Mouse (Mus musculus): Measurements from ENCODE around the gene Glyr1. TPM values are rescaled to one million over a fixed set of nuclear protein-coding genes. Genes with fewer than 3 reads are reported as not detected.

Gene Glyr1
- total RNA-seq (2021) = 100 to 1,000 TPM; 139 to 149 TPM
- long read RNA-seq, experiment 1, transcript Glyr1-201 (16 exons, 3,280 nt) = major isoform, 65 of 194 reads
- long read RNA-seq, experiment 1, transcript Glyr1-202 (16 exons, 3,292 nt) = minor isoform, 60 of 194 reads
- long read RNA-seq, experiment 1, partial matches to known transcripts = 24 of 194 reads
- long read RNA-seq, experiment 1, other reads (novel, unspliced or antisense) = 43 of 194 reads
- long read RNA-seq, experiment 2, transcript Glyr1-201 (16 exons, 3,280 nt) = minor isoform, 41 of 144 reads
- long read RNA-seq, experiment 2, transcript Glyr1-202 (16 exons, 3,292 nt) = major isoform, 69 of 144 reads
- long read RNA-seq, experiment 2, partial matches to known transcripts = 15 of 144 reads
- long read RNA-seq, experiment 2, other reads (novel, unspliced or antisense) = 19 of 144 reads

- DNase-seq (ENCODE audit: low spot score in 2 of 2) = peak; percentile 99 to 100
Observed at GRCm38 (mm10) chr16:5049774-5050234, at the start of gene Glyr1, which contains the start of gene Ubn1. Glyr1 (minus strand) TSS chr16:5049863. Ubn1 (plus strand) TSS chr16:5050057.

DNA sequence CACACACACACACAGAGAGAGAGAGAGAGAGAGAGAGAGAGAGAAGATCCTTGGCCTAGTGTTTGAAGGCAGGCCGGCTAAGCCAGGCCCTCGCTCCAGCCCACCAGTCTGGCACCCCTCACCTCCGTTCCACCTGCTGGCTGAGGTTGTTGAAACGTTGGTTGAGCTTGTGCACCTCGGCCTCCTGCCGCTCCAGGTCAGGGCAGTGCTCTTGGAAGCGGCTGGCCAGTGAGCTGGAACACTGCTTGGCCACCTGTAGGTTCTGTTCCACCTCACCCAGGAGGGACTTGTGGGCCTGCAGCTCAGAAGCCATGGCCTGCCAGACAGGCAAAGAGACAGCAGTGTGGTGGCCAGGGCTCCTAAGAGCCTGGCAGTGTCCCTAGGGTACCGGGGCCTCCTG is 46.8 kb upstream of the Glyr1 start:
- DNase-seq (ENCODE audit: low spot score in 2 of 2) = no peak

GRCm38 (mm10) chr16:5093285-5093684 is 43.6 kb upstream of the Glyr1 start:
- DNase-seq (ENCODE audit: low spot score in 2 of 2) = no peak

DNA sequence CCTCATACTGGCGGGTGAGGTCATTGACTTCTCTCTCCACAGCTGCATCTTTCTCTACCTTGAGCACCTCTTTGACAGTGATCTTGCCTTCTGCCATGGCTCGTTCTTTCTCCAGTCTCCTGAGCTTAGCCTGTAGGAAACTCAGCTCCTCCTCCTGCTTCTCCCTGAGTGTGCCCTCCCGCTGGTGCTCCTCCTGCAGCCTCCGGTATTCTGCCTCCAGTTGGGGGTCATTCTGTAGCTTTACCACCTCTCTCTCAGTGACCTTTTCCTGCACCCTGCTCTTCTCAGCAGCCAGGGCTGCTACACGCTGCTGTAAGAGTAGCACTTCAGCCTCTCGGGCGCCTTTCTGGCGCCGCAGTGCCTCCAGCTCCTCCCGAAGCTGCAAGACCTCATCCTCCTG is 39.4 kb upstream of the Glyr1 start:
- no peak for DNase-seq (ENCODE audit: low spot score in 2 of 2)

DNA sequence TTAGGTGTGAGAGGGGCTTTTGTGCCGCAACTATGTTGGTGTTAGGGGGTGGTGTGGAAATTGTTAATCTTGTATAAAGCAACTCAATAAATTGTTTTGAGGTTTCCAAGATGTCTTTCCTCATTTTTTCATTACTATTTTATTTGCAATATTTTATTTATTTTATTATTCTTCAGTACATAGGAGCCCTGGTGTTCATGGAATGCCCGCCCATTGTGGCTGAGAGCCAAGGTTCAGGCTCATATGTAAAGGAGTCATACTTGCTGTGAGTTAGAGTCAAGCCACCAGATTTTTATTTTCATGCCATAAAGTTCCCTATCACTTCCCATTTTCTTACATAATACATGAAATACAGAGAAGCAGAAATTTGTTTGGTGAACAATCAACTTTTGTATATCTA is 36.5 kb upstream of the Glyr1 start:
- no peak for DNase-seq (ENCODE audit: low spot score in 2 of 2)

- DNase-seq (ENCODE audit: low spot score in 2 of 2) = no peak
Observed at GRCm38 (mm10) chr16:5085196-5085595, 35.5 kb upstream of the Glyr1 start.

DNA sequence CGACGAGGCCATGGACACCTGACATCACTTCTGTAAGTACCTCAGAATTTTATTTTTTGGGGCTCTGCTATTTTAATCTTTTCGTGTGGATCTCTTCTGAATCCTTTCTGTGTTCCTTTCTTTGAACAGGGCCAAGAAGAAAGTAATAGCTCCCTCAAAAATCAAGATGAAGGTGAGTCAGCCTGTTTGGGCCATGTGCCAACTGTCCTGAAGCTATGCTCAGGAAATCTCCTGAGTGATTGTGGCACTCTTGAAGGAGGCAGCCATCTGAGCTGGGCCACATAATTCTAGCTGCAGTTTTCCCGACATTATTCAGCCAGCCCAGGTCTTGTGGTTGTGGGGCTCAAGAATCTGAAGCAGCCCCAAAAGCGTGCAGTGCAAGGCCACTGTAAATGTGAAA is 24.7 kb upstream of the Glyr1 start:
- DNase-seq (ENCODE audit: low spot score in 2 of 2) = peak in 1 of 2 experiments; percentile 50

DNA sequence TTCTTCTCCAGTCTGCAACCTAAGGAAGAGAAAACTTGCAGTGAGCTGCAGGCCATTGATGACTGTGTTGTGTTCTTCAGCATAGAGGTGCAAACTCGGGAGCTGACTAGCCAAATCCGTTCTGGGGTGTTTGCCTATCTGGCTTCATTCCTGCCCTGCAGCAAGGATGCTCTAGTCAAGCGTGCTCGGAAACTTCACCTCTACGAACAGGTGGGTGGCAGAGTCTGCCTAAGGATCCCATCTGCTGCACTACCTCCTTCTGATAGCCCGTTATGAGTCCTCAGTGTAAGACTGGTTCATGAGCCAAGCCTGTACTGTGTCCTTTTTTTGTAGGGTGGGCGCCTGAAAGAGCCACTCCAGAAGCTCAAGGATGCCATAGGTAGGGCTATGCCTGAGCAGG is 22.3 kb upstream of the Glyr1 start:
- no peak for DNase-seq (ENCODE audit: low spot score in 2 of 2)

DNA sequence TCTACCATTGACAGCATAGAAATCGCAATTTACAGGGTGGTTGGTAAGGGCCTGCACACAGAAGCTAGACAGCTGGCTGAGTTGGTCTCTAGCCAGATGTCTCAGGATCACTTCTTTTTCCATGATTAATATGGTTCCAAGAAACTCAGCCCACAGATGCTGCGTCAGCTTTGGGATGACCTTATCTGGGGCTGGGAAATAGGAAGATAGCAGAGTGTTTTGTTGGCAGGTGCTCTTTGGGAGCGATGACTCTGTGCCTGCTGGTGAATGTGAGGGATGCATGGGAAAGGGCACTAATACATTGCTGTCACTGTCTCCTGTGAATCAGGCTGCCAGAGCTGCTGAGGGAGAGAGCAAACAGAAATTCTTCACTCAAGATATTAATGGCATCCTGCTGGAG is 20.7 kb upstream of the Glyr1 start:
- peak; percentile 25 to 39 for DNase-seq (ENCODE audit: low spot score in 2 of 2)

DNA sequence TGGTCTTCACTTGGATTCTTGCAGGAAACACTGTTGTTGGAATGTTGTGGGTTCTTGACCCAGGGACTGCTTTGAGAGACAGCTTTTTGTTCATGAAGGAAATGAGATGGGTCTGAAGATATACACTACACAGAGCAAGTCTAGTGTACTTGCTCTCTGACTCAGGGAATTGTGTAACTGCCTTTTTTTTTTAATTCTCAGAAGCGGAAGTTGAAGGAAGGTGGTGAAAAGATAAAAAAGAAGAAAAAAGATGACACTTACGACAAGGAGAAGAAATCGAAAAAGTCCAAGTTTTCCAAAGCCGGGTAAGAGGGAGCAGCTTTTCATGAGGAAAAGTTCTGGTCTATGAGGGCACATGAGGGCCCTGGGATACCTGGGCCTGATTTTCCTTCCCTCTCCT is 13.8 kb upstream of the Glyr1 start:
- no peak for DNase-seq (ENCODE audit: low spot score in 2 of 2)

- DNase-seq (ENCODE audit: low spot score in 2 of 2) = no peak
Observed at GRCm38 (mm10) chr16:5058114-5058513, 8.5 kb upstream of the Glyr1 start.

- DNase-seq (ENCODE audit: low spot score in 2 of 2) = peak; percentile 62 to 77
Observed at GRCm38 (mm10) chr16:5050251-5051110, 818 bp upstream of the Glyr1 start.

- no peak for DNase-seq (ENCODE audit: low spot score in 2 of 2)
Observed at GRCm38 (mm10) chr16:5049182-5049773, 385 bp downstream of the Glyr1 start.

GRCm38 (mm10) chr16:5045322-5045721 is 4.3 kb downstream of the Glyr1 start:
- DNase-seq (ENCODE audit: low spot score in 2 of 2) = no peak

- no peak for DNase-seq (ENCODE audit: low spot score in 2 of 2)
Observed at GRCm38 (mm10) chr16:5036649-5037234, 12.9 kb downstream of the Glyr1 start.

- DNase-seq (ENCODE audit: low spot score in 2 of 2) = no peak
Observed at GRCm38 (mm10) chr16:5035591-5035990, 14.1 kb downstream of the Glyr1 start.

DNA sequence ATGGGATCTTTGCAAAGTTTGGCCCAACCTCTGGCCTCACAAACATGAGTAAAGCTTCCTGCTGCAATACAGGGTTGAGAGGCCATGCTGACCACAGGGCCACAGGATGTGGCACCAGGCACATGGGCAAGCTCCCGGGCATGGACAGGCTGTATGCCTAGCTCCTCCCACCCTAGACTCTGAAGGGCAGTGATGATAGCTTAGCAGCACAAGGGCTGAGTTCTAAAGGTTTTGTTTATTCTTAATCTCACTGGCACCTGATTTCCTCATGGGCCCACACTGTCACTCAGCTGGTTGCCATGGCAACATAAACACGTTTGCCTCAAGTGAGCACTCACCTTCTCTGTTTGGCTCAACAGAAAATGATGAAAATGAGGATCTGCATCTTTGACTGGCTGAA is 19.8 kb downstream of the Glyr1 start:
- no peak for DNase-seq (ENCODE audit: low spot score in 2 of 2)

- DNase-seq (ENCODE audit: low spot score in 2 of 2) = no peak
Observed at GRCm38 (mm10) chr16:5024021-5024420, 25.6 kb downstream of the Glyr1 start.

DNA sequence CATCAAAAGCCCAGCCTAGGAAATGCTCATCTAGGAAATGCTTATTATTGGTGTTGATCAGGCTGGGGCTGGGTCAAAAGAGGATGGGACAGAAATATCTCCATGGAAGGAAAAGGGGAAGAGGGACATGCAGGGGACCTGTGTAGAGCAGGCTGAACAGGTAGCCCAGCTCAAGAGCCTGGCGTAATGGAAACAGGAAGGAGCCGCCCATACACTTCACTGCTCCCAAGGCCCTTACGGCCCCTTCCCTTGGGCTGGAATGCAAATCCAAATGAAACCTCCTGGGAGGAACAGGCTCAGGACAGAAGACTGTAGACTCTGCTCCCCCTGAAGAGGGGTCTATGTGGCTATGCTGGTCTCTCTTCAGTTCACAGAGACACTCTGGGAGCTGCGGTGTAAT is 35.1 kb downstream of the Glyr1 start:
- DNase-seq (ENCODE audit: low spot score in 2 of 2) = no peak

GRCm38 (mm10) chr16:5013054-5013838 is 36.4 kb downstream of the Glyr1 start, which contains the start of gene Rogdi:
Rogdi (minus strand) TSS chr16:5013553.
- peak; percentile 95 to 98 for DNase-seq (ENCODE audit: low spot score in 2 of 2)

Measured in left cerebral cortex, adult 18-20 months (tissue).